Mouse (Mus musculus) heart, adult 18-20 months (tissue): ENCODE results near the gene Rap1a. TPM values are rescaled to one million over a fixed set of nuclear protein-coding genes. Genes with fewer than 3 reads are reported as not detected.
"Not testable (repeated sequence)": the region's sequence is repeated elsewhere in the genome, so short reads cannot be mapped to it uniquely, and the experiment has no call there.

Experiments used
- DNase-seq, 2 experiments: peaks; one replicate each; pipeline ENCODE4 v3.0.0; 2021 to 2022; ENCODE audit warnings: mixed read lengths in 1 of 2
- total RNA-seq, 2 experiments: library from RNA; stranded (reverse); gene quantifications; 2 replicates each; pipeline ENCODE4 v1.2.3; 2021

Gene Rap1a
- total RNA-seq, 2 experiments from 2014 or later, result 106 to 109 TPM

- DNase-seq, result no peak
These were observed 84.7 kb downstream of the Rap1a start for GRCm38 (mm10) chr3:105716353-105717000.

GRCm38 (mm10) chr3:105714820-105715167 is 86.3 kb downstream of the Rap1a start:
- no peak for DNase-seq

GRCm38 (mm10) chr3:105714091-105714819 is 86.9 kb downstream of the Rap1a start:
- DNase-seq, result peak; percentile 57 to 63

DNA sequence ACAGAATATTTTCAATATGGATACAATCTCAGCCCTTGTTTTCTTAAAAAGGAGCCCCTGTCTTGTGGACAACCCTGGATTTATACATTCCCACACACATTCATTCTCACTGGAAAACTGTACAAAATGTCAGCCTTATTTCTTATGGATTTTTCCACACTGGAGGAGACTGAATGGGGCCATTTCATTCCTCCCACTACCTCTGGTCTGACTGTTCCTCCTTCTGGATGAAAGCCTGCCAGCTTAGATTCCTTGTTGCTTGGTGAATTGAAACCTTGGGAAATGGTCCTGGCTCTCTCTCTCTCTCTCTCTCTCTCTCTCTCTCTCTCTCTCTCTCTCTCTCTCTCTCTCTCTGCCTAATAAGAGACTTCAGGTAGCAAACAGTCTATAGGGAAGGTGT is 88.3 kb downstream of the Rap1a start:
- DNase-seq, result no peak

- peak; percentile 79 to 89 for DNase-seq
These were observed 89.4 kb downstream of the Rap1a start for GRCm38 (mm10) chr3:105711741-105712140.

DNA sequence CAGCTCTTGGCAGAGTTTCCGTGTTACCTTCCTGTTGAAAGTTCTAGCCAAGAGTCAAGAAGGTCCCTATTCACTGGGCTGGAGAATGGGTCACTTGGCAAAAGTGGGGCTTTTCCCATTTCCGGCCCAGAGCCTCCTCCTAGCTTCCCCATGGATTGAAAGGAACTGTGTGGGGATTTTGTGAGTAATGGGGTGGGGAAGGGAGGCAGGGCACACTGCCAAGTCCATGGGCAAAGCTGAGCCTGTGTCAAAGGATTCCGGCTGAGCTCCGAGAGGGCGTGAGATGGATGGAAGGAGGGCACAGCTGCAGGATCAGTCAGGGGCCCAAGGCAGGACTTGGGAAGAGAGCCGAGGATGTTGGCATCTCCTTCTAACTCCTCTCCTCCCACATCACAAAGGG is 90.9 kb downstream of the Rap1a start:
- no peak for DNase-seq

DNA sequence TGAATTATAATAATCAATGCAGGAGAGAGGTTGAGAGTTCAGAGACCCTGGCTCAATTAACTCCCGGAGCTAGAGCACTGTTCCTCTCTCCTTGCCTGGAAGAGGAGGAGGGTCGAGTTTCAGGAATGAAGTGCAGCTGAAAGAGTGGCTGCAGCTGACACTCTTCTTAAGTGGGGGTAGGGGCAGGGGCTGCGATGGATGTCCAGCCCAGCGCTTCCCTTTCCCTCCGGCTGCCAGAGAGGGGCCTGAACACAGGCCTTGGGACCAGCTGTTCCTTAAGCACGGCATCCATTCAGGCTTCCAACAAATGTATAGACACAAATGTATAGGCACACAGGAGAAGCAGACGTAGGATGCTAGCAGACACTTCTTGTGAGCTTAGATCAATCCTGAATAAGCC is 93.5 kb downstream of the Rap1a start:
- DNase-seq, result no peak

DNA sequence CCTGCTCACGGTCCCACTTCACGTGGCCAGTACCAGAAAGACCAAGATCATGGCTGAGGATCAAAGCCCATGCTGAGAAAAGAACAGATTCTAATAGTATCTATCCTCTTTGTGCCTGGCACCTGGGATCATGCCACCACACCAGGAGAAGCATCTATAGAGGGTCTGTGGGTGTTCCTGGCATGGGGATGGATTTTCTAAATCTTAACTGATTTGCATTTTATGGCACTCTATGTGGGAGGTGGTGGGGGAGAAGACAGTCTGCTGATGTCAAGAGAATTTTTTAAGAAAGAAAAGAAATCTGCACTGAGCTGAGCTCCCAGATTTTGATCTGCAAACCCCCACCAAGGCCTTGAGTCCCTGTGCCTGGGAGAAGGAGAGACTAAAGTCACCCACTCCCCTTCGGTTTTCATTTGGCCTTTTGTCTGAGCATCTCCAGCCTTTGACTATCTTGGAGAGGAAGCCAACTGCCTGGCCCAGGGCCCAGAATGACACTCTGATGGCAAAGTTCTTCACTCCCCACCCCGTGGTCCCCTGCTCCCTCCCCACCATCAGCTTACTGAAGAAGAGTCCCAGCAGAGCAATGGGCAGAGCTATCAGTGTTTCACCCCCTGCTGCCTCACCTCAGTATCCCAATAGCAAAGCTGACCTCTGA is 94.6 kb downstream of the Rap1a start:
- DNase-seq, result peak in 1 of 2 experiments; percentile 58

GRCm38 (mm10) chr3:105705561-105705960 is 95.6 kb downstream of the Rap1a start:
- peak in 1 of 2 experiments; percentile 20 for DNase-seq

DNA sequence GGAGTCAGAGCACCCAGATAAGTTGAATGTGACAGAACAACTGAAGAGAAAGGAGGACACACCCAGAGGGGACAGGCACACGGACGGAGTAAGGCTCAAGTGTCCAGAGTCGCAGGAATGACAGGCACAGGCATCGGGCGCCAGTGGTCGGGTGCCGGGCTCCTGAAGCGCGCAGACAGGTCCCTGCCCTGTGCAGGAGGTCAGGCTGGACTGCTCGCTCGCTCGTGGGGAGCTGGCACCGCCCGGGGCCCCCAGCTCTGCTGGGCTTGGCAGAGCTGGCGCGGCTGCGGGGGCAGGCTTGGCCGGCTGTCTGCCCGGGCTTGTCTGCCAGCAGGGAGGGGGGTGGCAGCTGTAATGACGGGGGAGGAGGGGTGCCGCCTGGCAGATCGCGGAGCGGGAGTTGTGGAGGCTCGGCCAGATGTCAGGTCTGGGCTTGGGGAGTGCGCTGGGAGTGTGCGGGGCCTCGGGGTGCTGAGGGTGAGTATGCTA is 96.0 kb downstream of the Rap1a start:
- peak; percentile 79 to 81 for DNase-seq

DNA sequence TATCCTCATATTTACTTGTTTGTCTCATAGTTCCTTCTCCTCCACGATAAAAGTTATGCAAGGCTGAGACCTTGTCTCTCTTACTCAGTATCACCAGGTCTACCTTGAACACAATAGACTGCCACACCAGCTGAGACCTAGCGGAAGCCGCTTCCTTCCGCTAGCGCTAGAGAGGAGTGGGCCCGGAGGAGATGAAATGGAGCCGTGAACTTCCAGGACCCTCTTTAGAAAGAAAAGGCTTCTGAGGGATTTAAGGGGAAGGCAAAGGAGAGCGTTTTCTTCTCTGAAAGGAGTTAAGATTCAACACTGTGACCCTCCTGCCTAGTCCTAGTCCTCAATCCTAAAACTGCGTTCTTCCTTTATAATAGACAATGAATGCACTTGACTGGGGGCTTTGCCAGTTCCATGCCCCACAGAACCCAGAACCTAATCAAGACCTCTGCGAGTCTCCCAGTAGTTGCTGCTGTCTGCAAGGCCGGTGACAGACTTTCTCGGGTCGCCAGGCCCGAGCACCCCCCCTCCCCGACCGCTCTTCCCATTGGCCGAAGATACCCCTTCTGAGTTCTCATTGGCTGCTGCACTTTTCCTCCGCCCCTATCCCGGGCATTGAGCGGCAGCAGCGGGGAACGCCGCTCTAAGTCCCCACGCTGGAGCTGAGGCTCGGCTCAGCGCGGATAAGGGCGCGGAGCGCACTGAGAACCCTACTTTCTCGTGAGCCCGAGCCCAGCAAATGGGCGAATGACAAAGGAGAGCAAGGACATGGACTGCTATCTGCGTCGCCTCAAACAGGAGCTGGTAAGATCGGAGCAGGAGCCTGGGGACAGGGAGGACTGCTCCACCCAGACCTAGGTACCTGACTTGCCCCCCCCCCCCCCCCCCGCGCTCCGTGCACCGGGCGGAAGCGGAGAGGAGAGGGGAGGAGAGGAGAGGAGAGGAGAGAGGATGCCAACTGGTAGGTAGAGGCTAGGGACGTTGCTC is 96.8 kb downstream of the Rap1a start, which contains the start of gene Inka2:
Gene Inka2, plus strand, starts transcription at position 569 of the 978 bp plus-strand sequence.
- peak; percentile 90 to 94 for DNase-seq

GRCm38 (mm10) chr3:105703571-105703970 is 97.6 kb downstream of the Rap1a start:
- no peak for DNase-seq

DNA sequence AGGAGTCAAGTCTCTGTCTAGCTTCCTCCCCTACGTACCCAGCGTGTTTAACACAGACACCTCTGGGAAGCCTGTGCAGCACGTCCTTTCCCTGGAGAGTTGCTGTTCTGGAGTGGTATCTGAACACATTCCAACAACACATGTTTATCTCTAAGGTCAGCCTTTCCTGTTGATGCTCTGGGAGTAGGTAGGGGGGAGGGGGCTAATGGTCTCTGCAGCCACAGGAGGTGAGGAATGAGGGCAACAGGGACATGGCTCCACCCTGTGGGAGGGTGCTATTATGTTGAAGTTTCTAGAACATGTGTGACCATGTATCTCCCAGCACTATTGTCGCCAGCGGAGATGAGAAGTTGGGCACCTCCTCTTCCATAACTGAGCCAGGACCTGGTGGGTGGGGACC is 99.7 kb downstream of the Rap1a start:
- DNase-seq, result peak; percentile 67 to 89

- DNase-seq, result not testable (repeated sequence)
These were observed 100.3 kb downstream of the Rap1a start for GRCm38 (mm10) chr3:105700786-105701185.

- peak; percentile 54 to 67 for DNase-seq
These were observed 101.7 kb downstream of the Rap1a start for GRCm38 (mm10) chr3:105699241-105699933.

DNA sequence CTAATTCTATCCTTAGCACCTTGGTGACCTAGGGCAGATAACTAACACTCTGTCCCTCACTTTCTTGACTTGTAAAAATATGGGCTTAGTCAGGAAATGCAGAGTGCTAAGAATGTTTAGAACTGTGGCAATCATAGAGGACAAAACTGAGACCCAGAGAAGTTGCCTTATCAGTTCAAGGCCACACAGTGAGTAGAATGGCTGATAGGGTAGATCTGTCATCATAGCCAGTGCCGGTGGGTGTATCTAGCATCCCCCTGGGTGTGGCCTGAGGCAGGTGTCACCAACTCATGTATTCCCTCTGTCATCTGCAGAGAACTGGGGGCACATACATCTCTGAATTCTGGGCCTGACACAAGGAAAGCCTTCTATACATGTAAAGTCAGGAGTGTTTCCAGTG is 102.8 kb downstream of the Rap1a start:
- DNase-seq, result no peak

DNA sequence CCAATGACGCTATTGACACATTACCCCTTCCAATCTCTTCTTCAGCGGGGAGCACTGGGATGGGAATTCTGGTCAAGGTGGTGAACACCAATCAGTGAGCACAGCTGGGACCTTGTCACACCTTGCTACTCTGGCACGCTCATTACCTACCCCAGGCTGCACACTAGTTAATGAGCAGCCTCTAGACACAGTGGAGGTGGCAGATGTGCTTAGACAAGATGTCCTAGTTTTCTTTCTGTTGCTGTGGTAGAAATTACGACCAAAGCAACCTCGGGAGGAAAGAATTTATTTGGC is 104.0 kb downstream of the Rap1a start:
- no peak for DNase-seq

GRCm38 (mm10) chr3:105696387-105697147 is 104.6 kb downstream of the Rap1a start:
- DNase-seq, result peak; percentile 56 to 64

DNA sequence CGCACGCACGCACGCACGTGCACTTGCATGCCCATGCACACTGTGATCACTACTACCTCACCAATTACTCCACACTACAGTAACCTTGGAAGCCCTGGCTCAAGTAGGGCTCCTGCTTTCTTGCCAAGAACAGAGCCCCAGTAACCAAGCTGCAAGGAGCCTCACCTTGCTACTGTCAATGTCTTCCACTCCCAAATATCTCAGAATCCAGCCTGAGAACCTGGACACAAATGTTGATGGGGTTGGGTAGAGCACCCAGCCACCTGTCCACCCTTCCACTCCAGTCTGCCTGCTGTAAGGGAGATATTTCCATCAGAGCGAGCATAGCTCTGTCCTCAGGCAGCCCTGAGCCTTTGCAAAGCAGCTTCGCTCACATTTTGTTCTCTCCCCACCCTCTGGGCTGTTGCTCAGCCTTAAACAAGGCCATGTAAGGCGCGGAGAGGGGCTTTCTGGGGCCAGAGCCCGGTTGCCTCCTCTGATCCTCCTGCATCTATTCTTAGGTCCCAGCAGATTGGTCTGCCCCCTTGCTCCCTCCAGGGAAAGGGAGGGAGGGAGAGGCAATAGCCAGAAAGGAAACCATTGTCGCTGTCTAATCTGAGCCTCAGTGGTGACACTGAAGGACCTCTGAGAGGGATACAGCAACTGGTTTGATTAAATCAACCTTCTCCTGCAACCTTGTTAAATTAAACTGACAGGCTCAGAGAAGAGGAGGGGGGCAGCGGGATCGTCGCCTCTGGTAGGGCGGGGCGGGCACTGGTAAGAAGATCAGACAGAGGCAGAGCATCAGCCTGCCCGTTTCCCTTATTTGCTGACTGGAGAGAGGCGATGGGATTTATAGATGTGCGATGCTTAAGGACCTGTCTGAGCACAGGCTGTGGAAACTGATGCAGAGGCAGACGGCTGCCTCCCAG is 105.4 kb downstream of the Rap1a start:
- peak in 1 of 2 experiments; percentile 56 for DNase-seq
